Mouse (Mus musculus): ENCODE results near the gene Mip. TPM values are rescaled to one million over a fixed set of nuclear protein-coding genes. Genes with fewer than 3 reads are reported as not detected.

The Mip gene
- polyA plus RNA-seq, 2 experiments = 0.17 to 0.88 TPM

DNA sequence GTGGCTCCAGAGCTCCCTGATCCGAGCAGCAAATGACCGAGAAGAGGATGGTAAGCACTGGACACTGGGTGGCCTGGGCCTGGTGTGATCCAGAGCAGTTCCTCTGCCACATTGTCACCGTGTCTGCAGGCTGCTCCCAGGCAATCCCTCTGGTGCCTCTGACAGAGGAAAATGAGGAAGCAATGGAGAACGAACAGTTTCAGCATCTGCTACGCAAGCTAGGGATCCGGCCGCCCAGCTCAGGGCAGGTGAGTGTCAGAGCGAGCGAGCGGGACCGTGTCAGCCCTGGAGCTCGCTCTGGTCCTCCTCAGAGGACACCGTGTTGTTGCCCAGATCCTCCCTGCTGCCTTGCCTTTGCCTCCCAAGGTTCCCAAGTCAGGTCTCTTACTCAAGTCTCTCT lies 24.9 kb downstream of the Mip start:
- Histone ChIP-seq H3K9ac (ENCODE audit: low read depth, low read length, severe bottlenecking) (no peak overlapping the region), H3K4me3 (replicated peaks; ENCODE audit: low read length) (no peak overlapping the region), H3K27me3 (ENCODE audit: control insufficient read depth, insufficient read depth, low read length) (no peaks in the 10 kb centered on the region), H3K9me3 (ENCODE audit: control insufficient read depth, low read length) (no peaks in the 10 kb centered on the region), H3K4me1 (ENCODE audit: control insufficient read depth, insufficient read depth, low read length) (no peaks in the 10 kb centered on the region), H3K27ac (replicated peaks; ENCODE audit: low read depth, low read length) (no peak overlapping the region), H3K4me2 (replicated peaks; ENCODE audit: low read depth, low read length, severe bottlenecking) (no peak overlapping the region), H3K36me3 (ENCODE audit: control insufficient read depth, insufficient read depth, low read length) (peaks cover 72% of the 10 kb centered on the region)
- 91% methylated on average over 13 of the region's 13 CpGs for WGBS
- TF ChIP-seq POLR2A (IDR thresholded peaks at IDR 0.05; ENCODE audit: borderline replicate concordance, extremely low read depth, insufficient read depth, insufficient read length) = no peak
- no peak for DNase-seq (ENCODE audit: low spot score)
- no peak for ATAC-seq (ENCODE audit: low FRiP score, low read depth)

DNA sequence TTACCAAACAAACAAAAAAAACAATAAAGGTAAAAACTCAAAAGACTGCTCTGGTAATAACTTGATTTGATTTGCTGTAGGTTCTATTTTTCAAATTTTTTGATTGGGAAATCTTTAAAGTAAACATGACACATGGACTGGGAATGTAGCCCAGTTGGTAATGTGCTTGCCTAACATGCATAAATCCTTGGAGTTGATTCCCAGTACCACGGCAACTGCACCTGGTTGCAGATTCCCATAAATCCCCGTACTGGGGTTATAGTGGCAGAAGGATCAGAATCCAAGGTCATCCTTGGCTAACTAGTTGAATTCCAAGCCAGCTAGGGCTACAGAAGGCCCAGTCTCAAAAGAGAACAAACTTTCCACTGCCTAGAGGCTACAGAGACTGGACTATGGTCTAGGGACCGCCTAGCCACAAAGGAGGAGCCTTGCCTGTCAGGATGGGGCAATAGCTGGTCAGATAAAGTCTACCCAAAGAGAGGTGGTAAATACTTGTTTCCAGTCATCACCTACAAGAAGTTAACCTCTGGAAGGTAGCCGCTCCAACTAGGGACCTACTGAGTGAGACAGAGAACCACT lies 28.1 kb downstream of the Mip start, which contains the start of gene Apon:
Apon (plus strand) TSS at position 420 of the 579 bp plus-strand sequence.
- Histone ChIP-seq H3K4me1 (ENCODE audit: control insufficient read depth, insufficient read depth, low read length) (no peaks in the 10 kb centered on the region), H3K9ac (ENCODE audit: low read depth, low read length, severe bottlenecking) (no peak within 1 kb of the TSS), H3K4me2 (replicated peaks; ENCODE audit: low read depth, low read length, severe bottlenecking) (no peak within 1 kb of the TSS), H3K27me3 (ENCODE audit: control insufficient read depth, insufficient read depth, low read length) (no peaks in the 10 kb centered on the region), H3K27ac (replicated peaks; ENCODE audit: low read depth, low read length) (no peak within 1 kb of the TSS), H3K4me3 (replicated peaks; ENCODE audit: low read length) (no peak within 1 kb of the TSS), H3K36me3 (ENCODE audit: control insufficient read depth, insufficient read depth, low read length) (peaks cover 40% of the 10 kb centered on the region), H3K9me3 (ENCODE audit: control insufficient read depth, low read length) (no peaks in the 10 kb centered on the region)
- TF ChIP-seq POLR2A (IDR thresholded peaks at IDR 0.05; ENCODE audit: borderline replicate concordance, extremely low read depth, insufficient read depth, insufficient read length) = no peak
- DNase-seq (ENCODE audit: low spot score) (no peak), ATAC-seq (ENCODE audit: low FRiP score, low read depth) (no peak)
- 80% methylated on average over 4 of the region's 4 CpGs for WGBS

DNA sequence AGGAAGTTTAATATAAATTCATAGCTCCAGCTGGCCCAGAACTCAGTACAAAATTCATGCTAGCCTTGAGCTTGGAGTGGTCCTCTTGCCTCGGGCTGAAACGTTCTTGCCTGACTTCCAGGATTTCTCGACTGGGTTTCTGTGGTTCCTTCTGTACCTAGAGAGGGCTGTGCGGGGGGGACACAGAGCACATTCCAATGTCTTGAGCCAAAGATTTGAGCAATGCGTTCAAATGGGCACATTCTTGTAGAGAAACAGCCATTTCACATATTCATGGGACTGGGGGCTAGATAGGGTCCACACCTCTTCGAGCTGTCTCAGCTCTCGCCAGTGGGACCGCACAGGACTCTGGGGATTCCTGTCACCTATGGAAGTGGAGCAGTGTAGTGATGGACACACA lies 30.3 kb downstream of the Mip start:
- Histone ChIP-seq H3K9ac (ENCODE audit: low read depth, low read length, severe bottlenecking) (no peak overlapping the region), H3K27me3 (ENCODE audit: control insufficient read depth, insufficient read depth, low read length) (no peaks in the 10 kb centered on the region), H3K27ac (replicated peaks; ENCODE audit: low read depth, low read length) (no peak overlapping the region), H3K4me2 (replicated peaks; ENCODE audit: low read depth, low read length, severe bottlenecking) (no peak overlapping the region), H3K36me3 (ENCODE audit: control insufficient read depth, insufficient read depth, low read length) (peaks cover 19% of the 10 kb centered on the region), H3K9me3 (ENCODE audit: control insufficient read depth, low read length) (no peaks in the 10 kb centered on the region), H3K4me3 (replicated peaks; ENCODE audit: low read length) (no peak overlapping the region), H3K4me1 (ENCODE audit: control insufficient read depth, insufficient read depth, low read length) (no peaks in the 10 kb centered on the region)
- no peak for TF ChIP-seq POLR2A (IDR thresholded peaks at IDR 0.05; ENCODE audit: borderline replicate concordance, extremely low read depth, insufficient read depth, insufficient read length)
- DNase-seq (ENCODE audit: low spot score) (no peak), ATAC-seq (ENCODE audit: low FRiP score, low read depth) (no peak)
- 85% methylated on average over 8 of the region's 8 CpGs for WGBS

DNA sequence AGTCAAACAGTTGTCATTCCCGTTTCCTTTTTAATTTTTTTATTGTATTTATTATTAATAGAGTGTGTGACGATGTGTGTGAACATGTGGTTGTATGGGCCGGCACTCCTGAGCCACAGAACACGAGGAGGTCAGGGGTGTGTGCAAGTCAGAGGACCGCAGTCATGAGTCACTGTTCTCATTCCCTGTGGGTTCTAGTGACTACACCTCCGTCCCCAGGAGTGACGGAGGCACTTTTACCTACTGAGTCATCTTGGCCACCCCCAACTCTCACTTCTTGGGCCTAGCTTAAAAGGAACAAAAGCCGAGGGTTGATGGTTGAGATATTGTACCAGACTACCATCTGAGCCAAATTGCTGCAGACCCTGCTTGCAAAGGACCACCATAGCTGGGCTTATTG lies 30.7 kb downstream of the Mip start:
- no peak overlapping the region for H3K4me3 ChIP-seq (replicated peaks; ENCODE audit: low read length)
- no peaks in the 10 kb centered on the region for H3K4me1 ChIP-seq (ENCODE audit: control insufficient read depth, insufficient read depth, low read length)
- DNase-seq (ENCODE audit: low spot score) (no peak), ATAC-seq (ENCODE audit: low FRiP score, low read depth) (no peak)
- H3K27me3 ChIP-seq (ENCODE audit: control insufficient read depth, insufficient read depth, low read length) = no peaks in the 10 kb centered on the region
- no peak overlapping the region for H3K9ac ChIP-seq (ENCODE audit: low read depth, low read length, severe bottlenecking)
- peaks cover 16% of the 10 kb centered on the region for H3K36me3 ChIP-seq (ENCODE audit: control insufficient read depth, insufficient read depth, low read length)
- H3K4me2 ChIP-seq (replicated peaks; ENCODE audit: low read depth, low read length, severe bottlenecking) = no peak overlapping the region
- H3K27ac ChIP-seq (replicated peaks; ENCODE audit: low read depth, low read length) = no peak overlapping the region
- H3K9me3 ChIP-seq (ENCODE audit: control insufficient read depth, low read length) = no peaks in the 10 kb centered on the region
- 84% methylated on average over 8 of the region's 8 CpGs for WGBS
- TF ChIP-seq POLR2A (IDR thresholded peaks at IDR 0.05; ENCODE audit: borderline replicate concordance, extremely low read depth, insufficient read depth, insufficient read length) = no peak

DNA sequence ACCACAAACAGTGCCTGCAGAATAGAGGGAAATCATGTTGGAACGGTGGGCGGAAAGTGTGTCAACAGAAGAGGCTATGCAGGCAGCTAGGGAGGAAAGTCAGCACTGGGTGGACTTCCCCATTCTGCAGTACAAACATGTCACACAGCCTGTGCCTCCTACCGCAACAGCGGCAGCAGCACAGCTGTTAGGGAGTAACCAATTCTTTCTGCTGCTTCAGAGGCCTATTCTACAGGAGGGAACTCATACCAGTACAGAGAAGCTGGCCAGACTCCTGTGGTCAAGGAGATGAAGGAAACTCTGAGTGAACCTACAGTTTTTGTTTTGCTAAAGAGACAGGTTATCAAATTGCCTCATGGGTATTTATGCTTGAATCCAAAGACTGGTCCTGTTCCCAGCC lies 33.3 kb downstream of the Mip start:
- H3K4me1 ChIP-seq (ENCODE audit: control insufficient read depth, insufficient read depth, low read length) = no peaks in the 10 kb centered on the region

More for the DNA sequence above, 33.3 kb downstream of the Mip start:
- DNase-seq (ENCODE audit: low spot score) (no peak), ATAC-seq (ENCODE audit: low FRiP score, low read depth) (no peak)
- H3K27me3 ChIP-seq (ENCODE audit: control insufficient read depth, insufficient read depth, low read length) = no peaks in the 10 kb centered on the region
- no peak overlapping the region for H3K9ac ChIP-seq (ENCODE audit: low read depth, low read length, severe bottlenecking)
- 84% methylated on average over 4 of the region's 4 CpGs for WGBS
- no peaks in the 10 kb centered on the region for H3K36me3 ChIP-seq (ENCODE audit: control insufficient read depth, insufficient read depth, low read length)
- no peak overlapping the region for H3K27ac ChIP-seq (replicated peaks; ENCODE audit: low read depth, low read length)
- H3K4me3 ChIP-seq (replicated peaks; ENCODE audit: low read length) = no peak overlapping the region
- TF ChIP-seq POLR2A (IDR thresholded peaks at IDR 0.05; ENCODE audit: borderline replicate concordance, extremely low read depth, insufficient read depth, insufficient read length) = no peak
- no peak overlapping the region for H3K4me2 ChIP-seq (replicated peaks; ENCODE audit: low read depth, low read length, severe bottlenecking)
- no peaks in the 10 kb centered on the region for H3K9me3 ChIP-seq (ENCODE audit: control insufficient read depth, low read length)
